Mouse (Mus musculus) G1E (cell line): ENCODE results near the gene Ptpn14.

Experiments used
- CTCF ChIP-seq: IDR thresholded peaks from 2 replicates; pipeline ENCODE4 v1.5.1; 2012; ENCODE audit warnings: low read depth, low read length, inconsistent platforms, mixed read lengths
- GATA1 ChIP-seq: IDR thresholded peaks from 2 replicates; pipeline ENCODE4 v1.6.1; 2012; ENCODE audit warnings: borderline replicate concordance, low read length, inconsistent platforms, mixed read lengths
- GATA2 ChIP-seq: IDR thresholded peaks from 2 replicates; pipeline ENCODE4 v1.6.1; 2012; ENCODE audit warnings: low read depth, low read length, inconsistent platforms, borderline replicate concordance
- POLR2AphosphoS5 ChIP-seq: IDR thresholded peaks from 2 replicates; pipeline ENCODE4 v1.6.1; 2012; ENCODE audit warnings: low read depth, low read length, inconsistent platforms; ENCODE audit not compliant: insufficient replicate concordance
- TAL1 ChIP-seq: conservative IDR thresholded peaks from 2 replicates; pipeline ENCODE4 v1.6.1; 2012; ENCODE audit warnings: low read depth, low read length, inconsistent platforms, mixed read lengths

DNA sequence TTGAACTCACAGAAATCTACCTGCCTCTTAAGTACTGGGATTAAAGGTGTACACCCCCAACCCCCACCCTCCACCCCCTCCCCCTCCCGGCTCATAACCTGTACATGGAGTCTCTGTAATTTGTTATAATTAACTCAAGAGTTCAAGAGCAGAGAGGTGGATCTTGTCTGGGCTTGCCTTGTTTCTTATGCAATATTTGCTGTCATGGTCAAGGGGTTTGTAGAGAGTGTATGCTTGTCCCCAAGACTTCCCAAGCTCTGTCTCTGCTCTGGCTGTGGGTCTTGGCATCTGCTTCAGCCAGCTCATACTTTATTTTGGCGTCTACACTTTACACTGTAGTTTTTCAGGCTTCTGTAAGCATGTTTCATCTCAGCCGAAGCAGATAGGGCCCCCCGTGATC is 86.3 kb downstream of the Ptpn14 start:
- TF ChIP-seq CTCF = no peak
- no peak for TF ChIP-seq TAL1
- TF ChIP-seq GATA1 = no peak
- no peak for TF ChIP-seq POLR2AphosphoS5
- no peak for TF ChIP-seq GATA2
